Mouse (Mus musculus) intestine, postnatal 0 days (tissue): ENCODE data around the gene Disc1. TPM values are rescaled to one million over a fixed set of nuclear protein-coding genes. Genes with fewer than 3 reads are reported as not detected.
A peak's percentile ranks its signal among the peaks of the same experiment; 100 is the strongest.

Experiments
- ATAC-seq: fragments of 200-750 bp; cut with Nextera tagmentation; 2 replicates; pipeline ENCODE4 v1.8.0; 2017; ENCODE audit warnings: mild to moderate bottlenecking, moderate TSS enrichment, moderate library complexity
- H3K27ac ChIP-seq: fragments of 300-500 bp; sonication (generic); 2 replicates; pipeline ENCODE4 v1.5.1; 2014; ENCODE audit warnings: mild to moderate bottlenecking, low read depth, low read length, moderate library complexity
- H3K27me3 ChIP-seq: fragments of 300-500 bp; sonication (generic); replicated peaks from 2 replicates; pipeline ENCODE4 v1.6.1; 2014; ENCODE audit warnings: low read length, mixed read lengths; ENCODE audit not compliant: control insufficient read depth, insufficient read depth
- H3K36me3 ChIP-seq: fragments of 300-500 bp; sonication (generic); 2 replicates; pipeline ENCODE4 v1.6.1; 2014; ENCODE audit warnings: mild to moderate bottlenecking, moderate library complexity; ENCODE audit not compliant: control insufficient read depth, insufficient read depth
- H3K4me1 ChIP-seq: fragments of 300-500 bp; sonication (generic); replicated peaks from 2 replicates; pipeline ENCODE4 v1.6.1; 2014; ENCODE audit warnings: antibody characterized with exemption, low read length, mixed read lengths; ENCODE audit not compliant: control insufficient read depth, insufficient read depth
- H3K4me2 ChIP-seq: fragments of 300-500 bp; sonication (generic); replicated peaks from 2 replicates; pipeline ENCODE4 v1.6.1; 2014; ENCODE audit warnings: low read depth, mild to moderate bottlenecking, moderate library complexity
- H3K4me3 ChIP-seq: fragments of 300-500 bp; sonication (generic); 2 replicates; pipeline ENCODE4 v1.5.1; 2014; ENCODE audit warnings: low read depth, low read length
- H3K9ac ChIP-seq: fragments of 300-500 bp; sonication (generic); 2 replicates; pipeline ENCODE4 v1.6.1; 2014; ENCODE audit warnings: mild to moderate bottlenecking, low read depth, low read length
- H3K9me3 ChIP-seq: fragments of 300-500 bp; sonication (generic); 2 replicates; pipeline ENCODE4 v1.6.1; 2016; ENCODE audit warnings: mixed run types; ENCODE audit not compliant: control insufficient read depth
- CTCF ChIP-seq: sonication (generic); IDR thresholded peaks from 2 replicates; pipeline ENCODE4 v1.5.1; 2016; ENCODE audit warnings: low read depth, mild to moderate bottlenecking, control low read depth, antibody characterized with exemption, moderate library complexity
- WGBS: fragments of 180-500 bp; shearing (Covaris S2); extraction: QIAGEN DNeasy Blood & Tissue Kit; methylation state at CpG from one replicate; pipeline ENCODE4 v1.1.7; 2014; 5-methylcytosine and 5-hydroxymethylcytosine counted together
- polyA plus RNA-seq: library from polyadenylated mRNA; unstranded; fragments of >200 nt; fragmentation: Nextera tagmentation; extraction: Ambion mirVana; gene quantifications from 2 replicates; pipeline ENCODE4 v1.2.1, GENCODE M21; 2015

Gene Disc1
- polyA plus RNA-seq, 1 experiment from 2014 or later, result 0.40 TPM

- Histone ChIP-seq H3K36me3 (no peaks in the 10 kb centered on the region), H3K4me1 (no peaks in the 10 kb centered on the region), H3K27ac (no peak overlapping the region), H3K4me2 (no peak overlapping the region), H3K9ac (no peak overlapping the region), H3K27me3 (0 out of 2 replicates have a peak, but pooled peaks cover 3% of the 10 kb centered on the region), H3K4me3 (no peak overlapping the region), H3K9me3 (no peaks in the 10 kb centered on the region)
- no peak for TF ChIP-seq CTCF
- WGBS, result 89% methylated on average over 4 of the region's 4 CpGs
- no peak for ATAC-seq
Measured at GRCm38 (mm10) chr8:125279892-125280291, 225.9 kb downstream of the Disc1 start.

GRCm38 (mm10) chr8:125282531-125282930 lies 228.5 kb downstream of the Disc1 start:
- H3K4me3 ChIP-seq, result no peak overlapping the region
- H3K27ac ChIP-seq, result no peak overlapping the region
- WGBS, result 44% methylated on average over 7 of the region's 7 CpGs
- H3K4me1 ChIP-seq, result no peaks in the 10 kb centered on the region
- TF ChIP-seq CTCF, result no peak
- no peak overlapping the region for H3K9ac ChIP-seq
- H3K27me3 ChIP-seq, result 0 out of 2 replicates have a peak, but pooled peaks cover 3% of the 10 kb centered on the region
- no peaks in the 10 kb centered on the region for H3K36me3 ChIP-seq
- H3K9me3 ChIP-seq, result no peaks in the 10 kb centered on the region
- ATAC-seq, result no peak
- H3K4me2 ChIP-seq, result no peak overlapping the region

- H3K9ac ChIP-seq, result no peak overlapping the region
- H3K27me3 ChIP-seq, result 0 out of 2 replicates have a peak, but pooled peaks cover 3% of the 10 kb centered on the region
Measured at GRCm38 (mm10) chr8:125283542-125283941, 229.5 kb downstream of the Disc1 start.

GRCm38 (mm10) chr8:125284875-125285274 lies 230.9 kb downstream of the Disc1 start:
- Histone ChIP-seq H3K4me3 (no peak overlapping the region), H3K4me2 (no peak overlapping the region), H3K9me3 (no peaks in the 10 kb centered on the region), H3K27me3 (no peaks in the 10 kb centered on the region), H3K36me3 (no peaks in the 10 kb centered on the region), H3K9ac (no peak overlapping the region), H3K27ac (no peak overlapping the region), H3K4me1 (0 out of 2 replicates have a peak, but pooled peaks cover 11% of the 10 kb centered on the region)
- ATAC-seq, result no peak
- WGBS, result 69% methylated on average over 4 of the region's 4 CpGs
- TF ChIP-seq CTCF, result no peak

More at GRCm38 (mm10) chr8:125283542-125283941, 229.5 kb downstream of the Disc1 start:
- no peaks in the 10 kb centered on the region for H3K36me3 ChIP-seq
- H3K27ac ChIP-seq, result no peak overlapping the region
- H3K9me3 ChIP-seq, result no peaks in the 10 kb centered on the region
- no peak for TF ChIP-seq CTCF
- no peak for ATAC-seq
- WGBS, result 69% methylated on average over 6 of the region's 6 CpGs
- H3K4me2 ChIP-seq, result no peak overlapping the region
- H3K4me3 ChIP-seq, result no peak overlapping the region
- 0 out of 2 replicates have a peak, but pooled peaks cover 9% of the 10 kb centered on the region for H3K4me1 ChIP-seq

- WGBS, result 87% methylated on average over 8 of the region's 8 CpGs
- H3K4me3 ChIP-seq, result no peak overlapping the region
- H3K4me1 ChIP-seq, result 0 out of 2 replicates have a peak, but pooled peaks cover 11% of the 10 kb centered on the region
- no peaks in the 10 kb centered on the region for H3K27me3 ChIP-seq
- no peaks in the 10 kb centered on the region for H3K36me3 ChIP-seq
- no peak for ATAC-seq
- no peak for TF ChIP-seq CTCF
- no peak overlapping the region for H3K9ac ChIP-seq
- H3K27ac ChIP-seq, result no peak overlapping the region
- no peak overlapping the region for H3K4me2 ChIP-seq
- H3K9me3 ChIP-seq, result no peaks in the 10 kb centered on the region
Measured at GRCm38 (mm10) chr8:125285391-125285790, 231.4 kb downstream of the Disc1 start.

- H3K27me3 ChIP-seq, result no peaks in the 10 kb centered on the region
- peak; percentile 41; the same call in 1 of the 2 replicates for ATAC-seq
- TF ChIP-seq CTCF, result no peak
Measured at GRCm38 (mm10) chr8:125285966-125286681, 232.1 kb downstream of the Disc1 start.

More at GRCm38 (mm10) chr8:125285966-125286681, 232.1 kb downstream of the Disc1 start:
- 68% methylated on average over 12 of the region's 12 CpGs for WGBS
- Histone ChIP-seq H3K4me2 (no peak overlapping the region), H3K36me3 (no peaks in the 10 kb centered on the region), H3K9ac (no peak overlapping the region), H3K4me3 (no peak overlapping the region), H3K4me1 (0 out of 2 replicates have a peak, but pooled peaks cover 11% of the 10 kb centered on the region), H3K9me3 (no peaks in the 10 kb centered on the region), H3K27ac (no peak overlapping the region; the same call in 1 of the 2 replicates)
